Mouse (Mus musculus): ENCODE data around the gene Krt27. TPM values are rescaled to one million over a fixed set of nuclear protein-coding genes. Genes with fewer than 3 reads are reported as not detected.

The Krt27 gene
- total RNA-seq, 2 experiments from 2014 or later, result not detected

GRCm38 (mm10) chr11:99339299-99339847 is 11.5 kb downstream of the Krt27 start:
- intact Hi-C loops (cut with DNase I), result no loop called here
- no peak for DNase-seq (ENCODE audit: low spot score in 2 of 2)

DNA sequence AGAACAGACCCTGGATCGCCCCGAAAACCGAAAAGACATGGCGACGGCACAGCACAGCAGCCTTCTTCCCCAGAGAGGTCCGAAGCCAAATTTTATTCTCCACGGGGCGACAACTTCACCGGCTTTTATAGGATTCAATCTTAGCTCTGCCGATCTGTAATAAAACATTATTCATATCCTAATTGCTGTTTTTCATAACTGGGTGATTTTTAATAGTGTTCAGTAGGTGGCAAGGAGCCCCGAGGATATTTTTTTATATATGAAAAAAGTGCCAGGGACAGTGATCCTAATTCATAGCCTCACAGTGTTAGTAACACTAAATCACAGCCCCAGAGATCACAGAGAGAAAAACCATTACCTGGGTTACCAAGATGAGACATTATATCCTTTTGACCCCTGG is 13.0 kb downstream of the Krt27 start, which contains the start of gene Krt26:
Krt26 (minus strand) TSS at position 101 of the 400 bp plus-strand sequence.
- no peak for DNase-seq (ENCODE audit: low spot score in 2 of 2)

DNA sequence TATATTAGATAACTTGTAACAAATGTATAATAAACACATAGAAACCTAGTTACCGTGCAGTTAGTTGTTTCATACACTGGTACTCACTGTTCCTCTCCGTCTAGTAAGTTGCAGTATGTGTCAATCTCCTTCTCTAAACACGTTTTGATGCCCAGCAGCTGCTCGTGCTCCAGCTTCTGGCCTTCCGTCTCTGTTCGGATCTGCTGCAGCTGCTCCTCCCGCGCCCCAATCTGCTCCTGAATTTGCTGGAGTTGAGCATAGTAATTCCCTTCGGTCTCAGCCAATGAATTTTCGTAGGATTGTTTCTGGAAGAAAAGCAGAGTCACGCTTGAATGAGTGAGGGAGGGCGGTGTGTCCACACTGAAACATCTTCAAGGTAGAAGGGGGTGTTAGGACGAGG is 17.5 kb downstream of the Krt27 start:
- DNase-seq (ENCODE audit: low spot score in 2 of 2), result peak; percentile 51 to 73
- intact Hi-C loops (cut with DNase I), result no loop called here

More for the DNA sequence above, 13.0 kb downstream of the Krt27 start, which contains the start of gene Krt26:
- intact Hi-C loops (cut with DNase I), result no loop called here

- intact Hi-C loops (cut with DNase I), result no loop called here
- DNase-seq (ENCODE audit: low spot score in 2 of 2), result no peak
These were observed 21.2 kb downstream of the Krt27 start for GRCm38 (mm10) chr11:99329655-99330054.

DNA sequence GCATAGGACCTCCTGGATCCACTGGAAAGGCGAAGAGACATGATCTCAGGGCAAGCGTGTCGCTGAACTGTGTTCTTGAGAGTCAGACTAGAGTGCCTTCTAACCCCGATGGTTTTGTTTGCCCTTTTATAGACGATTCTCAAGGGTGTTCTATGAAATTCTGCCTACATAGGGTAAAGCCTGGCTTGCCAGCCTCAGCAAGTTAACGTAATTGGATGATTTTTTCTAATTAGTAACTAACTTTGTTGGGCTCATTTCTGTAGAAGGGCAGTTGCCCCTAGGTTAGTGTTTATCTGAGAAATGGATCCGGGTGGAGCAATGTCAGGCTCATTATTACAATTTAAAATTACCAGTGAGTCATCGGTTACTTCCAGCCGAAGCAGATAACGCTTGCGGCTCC is 28.1 kb downstream of the Krt27 start, which contains the start of gene Krt25:
Krt25 (minus strand) TSS at position 101 of the 400 bp plus-strand sequence.
- intact Hi-C loops (cut with DNase I), result no loop called here
- DNase-seq (ENCODE audit: low spot score in 2 of 2), result no peak

GRCm38 (mm10) chr11:99321094-99321493 is 29.8 kb downstream of the Krt27 start:
- intact Hi-C loops (cut with DNase I), result no loop called here
- no peak for DNase-seq (ENCODE audit: low spot score in 2 of 2)

GRCm38 (mm10) chr11:99319127-99319526 is 31.8 kb downstream of the Krt27 start:
- intact Hi-C loops (cut with DNase I), result no loop called here
- no peak for DNase-seq (ENCODE audit: low spot score in 2 of 2)

DNA sequence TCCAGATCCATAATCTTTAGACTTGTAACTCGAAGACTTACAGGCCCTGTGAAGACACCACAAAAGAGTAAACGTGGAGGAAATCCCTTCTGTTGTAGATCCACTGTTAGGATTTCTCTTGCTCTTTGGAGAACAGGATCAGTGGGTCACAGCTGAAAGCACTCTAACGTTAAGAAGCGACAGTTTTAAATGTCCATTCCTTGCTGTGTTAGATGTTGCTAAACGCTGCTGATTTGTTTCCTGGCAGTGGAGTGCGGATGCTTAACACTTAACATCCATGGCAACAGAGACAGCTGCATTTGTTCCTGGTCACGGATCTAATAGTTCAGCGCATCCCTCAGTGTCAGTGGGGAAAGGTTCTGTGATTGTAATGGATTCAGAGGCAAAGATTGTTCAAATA is 34.4 kb downstream of the Krt27 start:
- no peak for DNase-seq (ENCODE audit: low spot score in 2 of 2)
- intact Hi-C loops (cut with DNase I), result no loop called here

DNA sequence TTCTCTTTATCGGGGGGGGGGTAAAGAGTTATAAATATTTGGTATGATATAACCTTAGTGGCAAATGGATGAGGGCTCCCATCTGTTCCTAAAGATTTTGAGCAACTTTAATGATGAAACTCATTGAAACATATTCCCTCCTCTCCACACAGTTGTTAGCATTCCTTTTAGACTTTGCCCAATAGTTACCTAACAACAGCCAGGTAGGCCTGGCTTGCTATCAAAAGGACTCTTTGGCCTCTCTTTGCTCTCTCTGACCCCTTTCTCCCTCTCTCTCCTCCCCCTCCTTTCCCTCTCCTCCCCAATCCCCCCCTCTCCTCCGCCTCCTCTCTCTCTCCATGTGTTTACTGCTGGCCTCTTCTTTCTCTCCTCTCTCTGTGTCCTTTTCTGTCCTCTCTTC is 36.3 kb downstream of the Krt27 start:
- intact Hi-C loops (cut with DNase I), result loop anchor here (5.0 kb wide), 1 partner anchor 53 kb away; no protein-coding TSS in a partner anchor
- DNase-seq (ENCODE audit: low spot score in 2 of 2), result no peak

GRCm38 (mm10) chr11:99310882-99311281 is 40.0 kb downstream of the Krt27 start:
- DNase-seq (ENCODE audit: low spot score in 2 of 2), result peak in 1 of 2 experiments; percentile 18
- intact Hi-C loops (cut with DNase I), result loop anchor here (5.0 kb wide), 1 partner anchor 56 kb away; no protein-coding TSS in a partner anchor

GRCm38 (mm10) chr11:99307579-99307978 is 43.3 kb downstream of the Krt27 start:
- peak; percentile 72 to 82 for DNase-seq (ENCODE audit: low spot score in 2 of 2)
- intact Hi-C loops (cut with DNase I), result loop anchor here (10.0 kb wide), 1 partner anchor 323 kb away; the partner anchor contains the start of gene Gjd3

Other genes with a start within 250 kb of the Krt27 start
- gene Ccr7, start 196.0 kb downstream of the Krt27 start, total RNA-seq (2021), result not detected
- 10 to 100 TPM; 67.1 to 73.7 TPM for gene Smarce1, start 120.1 kb downstream of the Krt27 start, total RNA-seq (2021)
- gene Krt222, start 107.0 kb downstream of the Krt27 start, total RNA-seq (2021), result 10 to 100 TPM; 27.7 to 30.0 TPM
- gene Krt24, start 65.8 kb downstream of the Krt27 start, total RNA-seq (2021), result not detected
- gene Krt25, start 28.2 kb downstream of the Krt27 start, total RNA-seq (2021), result not detected
- gene Krt26, start 13.1 kb downstream of the Krt27 start, total RNA-seq (2021), result under 1 TPM; 0.13 to 0.17 TPM
- under 1 TPM; 0.22 to 0.34 TPM for gene Krt28, start 23.8 kb upstream of the Krt27 start, total RNA-seq (2021)
- gene Krt10, start 38.3 kb upstream of the Krt27 start, total RNA-seq (2021), result 10 to 100 TPM; 12.2 to 13.8 TPM
- gene Krt12, start 71.2 kb upstream of the Krt27 start, total RNA-seq (2021), result 1 to 10 TPM; 8.5 to 9.7 TPM
- gene Krt20, start 87.0 kb upstream of the Krt27 start, total RNA-seq (2021), result not detected
- not detected for gene Krt23, start 142.0 kb upstream of the Krt27 start, total RNA-seq (2021)
- not detected for gene Krt39, start 170.2 kb upstream of the Krt27 start, total RNA-seq (2021)
- gene Krt40, start 192.1 kb upstream of the Krt27 start, total RNA-seq (2021), result not detected
- not detected for gene Krtap3-3, start 199.8 kb upstream of the Krt27 start, total RNA-seq (2021)
- gene Krtap3-2, start 205.7 kb upstream of the Krt27 start, total RNA-seq (2021), result not detected
- not detected for gene Gm11939, start 208.4 kb upstream of the Krt27 start, total RNA-seq (2021)
- not detected for gene Krtap3-1, start 215.5 kb upstream of the Krt27 start, total RNA-seq (2021)
- not detected for gene Krtap1-5, start 229.9 kb upstream of the Krt27 start, total RNA-seq (2021)
- not detected for gene Krtap1-4, start 232.6 kb upstream of the Krt27 start, total RNA-seq (2021)
- gene Krtap1-3, start 240.2 kb upstream of the Krt27 start, total RNA-seq (2021), result not detected
- not detected for gene Krtap9-3, start 247.0 kb upstream of the Krt27 start, total RNA-seq (2021)